Mouse (Mus musculus) heart, adult 18-20 months (tissue): ENCODE measurements at regions not wholly inside any gene's neighbourhood (a gene's known extent, or its start where the extent isn't known, plus 50 kb on each side); places are given as distances from the start of the nearest gene placed in this dataset.
A peak's percentile ranks its signal among the peaks of the same experiment; 100 is the strongest.

ENCODE experiments used
- DNase-seq, 2 experiments: peaks; one replicate each; pipeline ENCODE4 v3.0.0; 2021 to 2022; ENCODE audit warnings: mixed read lengths in 1 of 2

DNA sequence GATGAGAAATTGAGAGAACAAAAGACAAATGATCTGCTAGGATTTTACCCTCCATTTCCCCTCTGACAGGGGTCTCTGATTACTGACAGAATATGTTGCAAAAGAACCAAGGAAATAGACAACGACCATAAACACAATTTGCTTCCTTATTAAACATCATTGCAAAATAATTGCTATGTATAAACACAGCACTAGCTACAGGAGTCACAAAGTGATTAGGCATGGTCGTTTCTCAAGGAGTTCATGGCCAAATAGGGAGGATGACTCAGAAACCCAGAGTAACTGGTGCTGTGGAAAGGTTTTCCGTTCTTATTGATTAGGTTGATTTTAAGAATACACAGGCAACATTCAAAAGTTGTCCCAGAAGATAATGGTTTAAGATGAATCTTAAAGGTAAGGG is 180.4 kb downstream of the Gm12728 start:
- no peak for DNase-seq

DNA sequence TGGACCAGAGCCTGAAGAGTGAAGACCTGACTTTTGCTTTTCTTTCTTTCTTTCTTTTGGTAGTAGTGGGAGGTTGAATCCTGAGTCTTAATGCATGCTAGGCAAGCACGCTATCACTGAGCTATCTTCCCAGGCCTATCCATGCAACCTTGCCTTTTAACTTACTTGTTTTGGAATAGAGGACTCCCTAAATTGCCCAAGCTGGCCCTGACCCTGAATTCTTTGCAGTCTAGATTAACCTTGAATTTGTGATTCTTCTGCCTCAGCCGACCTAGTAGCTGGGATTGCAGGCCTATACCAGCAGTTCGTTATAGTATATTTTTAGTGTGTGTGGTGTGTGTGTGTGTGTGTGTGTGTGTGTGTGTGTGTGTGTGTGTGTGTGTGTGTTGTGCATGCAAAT is 183.1 kb downstream of the Gm12728 start:
- no peak for DNase-seq

DNA sequence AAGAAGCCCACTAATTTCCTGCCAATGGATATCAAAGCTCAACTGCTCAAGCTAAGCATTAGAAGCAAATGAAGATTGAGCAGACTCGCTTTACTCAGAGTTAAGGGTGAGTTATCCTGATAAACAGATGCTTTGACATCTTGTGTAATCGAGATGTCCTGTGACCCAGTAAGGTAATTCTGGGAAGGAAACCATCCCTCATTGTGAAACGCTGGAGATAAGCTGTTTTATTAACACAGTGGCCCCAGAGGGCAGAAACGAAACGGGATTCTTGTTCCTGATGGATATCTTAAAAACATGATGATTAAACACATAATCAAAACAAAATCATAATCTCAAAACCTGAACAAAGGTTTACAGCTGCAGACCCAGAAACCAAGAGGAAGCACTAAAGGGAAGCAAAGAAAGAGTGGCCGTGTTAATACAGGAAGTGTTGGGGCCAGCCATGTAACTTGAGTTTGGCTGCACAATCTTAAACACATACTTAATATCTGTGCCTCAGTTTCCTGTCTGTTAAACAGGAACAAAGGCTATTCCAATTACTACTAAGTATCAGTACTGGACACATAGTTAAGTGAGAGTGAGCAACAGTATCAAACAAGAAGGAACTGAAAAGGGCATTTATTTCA is 184.2 kb downstream of the Gm12728 start:
- DNase-seq = no peak

- DNase-seq = no peak
Measured at GRCm38 (mm10) chr4:105974948-105975347, 185.3 kb downstream of the Gm12728 start.

- no peak for DNase-seq
Measured at GRCm38 (mm10) chr4:105979048-105979447, 189.4 kb downstream of the Gm12728 start.

DNA sequence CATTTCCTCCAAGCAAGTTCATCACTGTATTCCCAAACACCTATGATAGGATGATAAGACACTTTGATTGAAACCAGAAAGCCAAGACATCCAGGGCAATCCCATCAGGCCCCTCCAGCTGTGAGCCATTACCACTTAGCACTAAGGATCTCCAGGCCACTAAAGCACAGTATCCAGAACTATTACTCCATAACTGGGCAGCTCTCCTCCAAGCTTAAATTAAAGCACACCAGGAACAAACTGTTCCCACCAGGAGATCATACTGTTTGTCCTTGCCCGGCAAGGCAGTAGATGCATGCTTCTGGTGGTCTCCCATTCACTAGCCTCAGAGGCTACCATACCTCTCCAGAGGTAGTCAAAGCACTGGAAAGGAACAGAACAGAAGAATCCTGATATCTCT is 193.3 kb downstream of the Gm12728 start:
- DNase-seq = peak; percentile 34 to 61

DNA sequence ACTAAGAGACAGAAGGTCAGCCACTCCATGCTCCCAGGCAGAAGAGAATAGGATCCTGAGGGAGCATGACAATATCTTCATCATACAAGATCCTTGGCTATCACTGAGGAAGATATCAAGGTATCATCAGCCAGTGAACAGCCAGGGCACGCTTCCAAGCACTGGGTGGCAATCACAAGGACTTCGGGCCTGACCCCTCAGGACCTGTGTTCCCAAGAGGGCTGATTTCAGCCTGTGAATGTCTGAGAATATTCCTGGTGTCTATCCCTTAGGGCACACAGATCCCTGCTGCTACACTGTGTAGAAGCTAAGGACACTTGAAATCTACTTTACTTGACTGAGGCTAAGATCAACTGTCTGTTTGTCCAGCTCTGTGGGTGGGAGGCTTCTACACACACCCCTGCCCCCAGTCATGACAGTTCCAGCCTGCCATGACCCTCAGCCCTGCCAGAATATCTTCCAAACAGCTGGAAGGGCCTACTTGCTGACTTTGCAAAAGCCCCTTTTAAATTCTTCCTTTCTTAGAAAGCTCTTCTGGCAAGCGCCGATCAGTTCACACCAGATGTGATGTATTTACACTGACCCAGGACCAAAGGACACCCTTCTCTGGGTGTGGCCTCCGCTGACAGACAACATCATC is 198.4 kb downstream of the Gm12728 start:
- DNase-seq = no peak

DNA sequence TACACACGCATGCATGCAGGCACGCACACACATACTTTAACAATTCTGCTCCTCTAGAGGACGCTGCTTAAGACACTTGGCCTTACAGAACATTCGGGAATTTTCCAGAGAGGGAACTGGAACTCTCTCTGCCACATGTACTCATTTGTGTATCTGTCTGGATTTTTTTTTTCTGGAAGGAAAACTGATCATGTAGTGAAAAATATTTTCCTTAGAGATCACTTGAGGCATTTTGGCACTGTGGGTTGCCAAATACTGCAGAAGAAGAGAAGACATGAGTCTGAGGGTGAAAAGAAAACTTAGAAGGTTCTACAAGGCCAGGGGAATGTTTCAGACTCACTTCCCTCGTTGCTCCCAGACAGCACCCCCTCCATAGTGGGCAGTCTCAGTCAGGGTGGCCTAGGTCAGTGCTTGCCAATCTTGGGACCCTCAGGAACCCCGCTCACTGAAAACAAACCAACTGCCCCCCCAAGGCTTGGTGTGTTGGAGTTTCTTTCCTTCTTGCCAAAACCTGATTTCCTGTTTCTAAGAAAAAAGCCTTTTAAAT is 203.0 kb downstream of the Gm12728 start:
- peak; percentile 54 to 58 for DNase-seq

DNA sequence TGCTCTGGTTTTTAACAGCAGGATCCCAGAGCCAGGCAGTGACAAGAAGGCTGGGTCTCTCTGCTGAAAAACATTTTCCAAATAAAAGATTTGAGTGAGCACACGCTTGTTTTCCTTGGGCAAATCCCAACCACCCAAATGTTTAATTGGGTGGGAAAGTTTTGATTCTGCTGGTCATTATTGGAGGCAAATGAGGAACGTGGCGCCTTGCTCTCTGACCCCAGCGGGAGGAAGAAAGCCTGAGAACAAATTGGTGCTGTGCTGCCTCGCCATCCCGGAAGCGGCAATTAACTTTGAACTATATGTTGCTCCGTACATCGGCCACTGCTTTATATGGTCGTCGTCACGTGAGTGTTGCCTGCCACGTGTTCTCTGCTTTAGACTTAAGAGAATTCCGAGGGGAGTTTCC is 204.7 kb downstream of the Gm12728 start:
- DNase-seq = peak; percentile 70 to 82

- no peak for DNase-seq
Measured at GRCm38 (mm10) chr4:105996060-105996459, 206.4 kb downstream of the Gm12728 start.

DNA sequence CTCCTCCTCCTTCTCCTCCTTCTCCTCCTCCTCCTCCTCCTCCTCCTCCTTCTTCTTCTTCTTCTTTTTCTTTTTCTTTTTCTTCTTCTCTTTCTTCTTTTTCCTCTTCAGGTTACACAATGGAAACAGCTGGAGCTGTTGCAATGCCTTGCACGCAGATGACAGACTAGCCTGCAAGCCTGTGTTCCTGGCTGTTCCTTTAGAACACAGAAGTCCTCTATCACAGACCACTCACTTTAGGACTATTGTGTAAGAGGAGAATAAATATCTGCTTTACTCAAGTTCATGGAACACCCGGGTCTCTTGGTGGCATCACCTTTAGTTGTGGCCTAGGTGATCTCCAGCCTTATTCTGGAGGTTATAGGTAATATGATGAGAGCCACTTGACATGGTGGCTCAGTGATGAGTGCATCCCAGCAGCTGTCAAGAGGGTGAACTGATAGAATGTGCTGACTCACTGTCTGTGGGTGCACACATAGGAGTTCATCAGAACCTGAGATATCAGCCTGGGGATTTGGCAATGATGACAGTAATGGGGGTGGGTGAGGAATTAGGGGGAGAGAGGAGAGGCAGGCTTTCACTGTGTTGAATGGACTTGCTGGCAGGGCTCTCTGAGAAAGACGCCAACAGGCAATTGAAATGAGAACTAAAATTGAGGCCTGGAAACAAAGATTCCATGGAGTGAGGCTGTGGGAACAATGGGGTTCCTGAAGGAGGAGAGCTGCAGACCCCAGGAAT is 207.4 kb downstream of the Gm12728 start:
- peak; percentile 36 to 51 for DNase-seq

DNA sequence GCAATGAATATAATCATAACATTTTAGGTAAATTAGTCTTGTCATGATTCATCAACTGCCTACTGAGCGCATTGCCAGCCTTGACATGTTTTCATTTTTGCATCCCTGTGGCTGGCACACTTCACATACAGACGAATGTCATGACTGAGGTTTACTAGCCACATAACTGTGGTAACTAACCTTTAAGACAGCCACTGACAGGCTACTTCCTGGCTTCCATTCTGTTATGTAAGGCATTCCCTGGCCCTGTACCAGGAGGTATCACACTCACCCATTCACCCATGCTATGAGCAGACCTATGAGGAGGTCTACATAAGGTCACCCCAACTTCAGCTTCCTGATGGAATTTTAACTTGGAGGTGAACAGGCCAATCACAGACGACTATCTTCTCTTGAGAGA is 212.8 kb downstream of the Gm12728 start:
- no peak for DNase-seq

GRCm38 (mm10) chr4:106005936-106006335 is 216.3 kb downstream of the Gm12728 start:
- no peak for DNase-seq

GRCm38 (mm10) chr4:106007334-106008190 is 217.9 kb downstream of the Gm12728 start:
- DNase-seq = no peak

DNA sequence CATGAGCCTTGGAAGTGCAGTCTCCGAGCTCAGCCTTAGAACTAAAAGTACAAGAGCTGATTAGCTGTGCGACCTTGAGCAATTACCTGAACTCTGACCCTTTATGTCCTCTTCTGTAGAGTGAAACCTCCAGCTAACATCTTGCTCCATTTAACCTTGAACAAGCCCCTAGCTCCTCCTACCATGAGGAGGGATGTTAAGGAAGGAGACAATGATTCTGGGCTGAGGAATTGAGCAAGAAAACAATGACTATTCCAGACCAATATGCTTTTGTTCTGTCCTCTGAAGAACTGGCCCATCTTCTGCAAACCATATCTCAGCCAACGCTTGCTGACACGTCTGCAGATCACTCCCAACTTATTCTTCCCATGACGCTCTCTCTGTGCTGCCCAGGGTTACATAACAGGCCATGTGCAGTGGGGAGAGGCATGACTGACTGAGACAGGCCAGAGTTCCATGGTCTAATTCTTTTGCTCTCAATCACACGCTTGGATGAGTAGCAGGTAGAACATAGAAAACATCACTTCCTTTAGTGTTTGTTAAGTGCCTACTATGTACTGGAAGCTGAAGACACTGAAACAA is 227.5 kb downstream of the Gm12728 start:
- DNase-seq = peak in 1 of 2 experiments; percentile 17

GRCm38 (mm10) chr4:106018936-106019335 is 229.3 kb downstream of the Gm12728 start:
- DNase-seq = no peak

GRCm38 (mm10) chr4:106020338-106020737 is 230.7 kb downstream of the Gm12728 start:
- no peak for DNase-seq

- DNase-seq = no peak
Measured at GRCm38 (mm10) chr4:106024591-106024990, 234.9 kb downstream of the Gm12728 start.

DNA sequence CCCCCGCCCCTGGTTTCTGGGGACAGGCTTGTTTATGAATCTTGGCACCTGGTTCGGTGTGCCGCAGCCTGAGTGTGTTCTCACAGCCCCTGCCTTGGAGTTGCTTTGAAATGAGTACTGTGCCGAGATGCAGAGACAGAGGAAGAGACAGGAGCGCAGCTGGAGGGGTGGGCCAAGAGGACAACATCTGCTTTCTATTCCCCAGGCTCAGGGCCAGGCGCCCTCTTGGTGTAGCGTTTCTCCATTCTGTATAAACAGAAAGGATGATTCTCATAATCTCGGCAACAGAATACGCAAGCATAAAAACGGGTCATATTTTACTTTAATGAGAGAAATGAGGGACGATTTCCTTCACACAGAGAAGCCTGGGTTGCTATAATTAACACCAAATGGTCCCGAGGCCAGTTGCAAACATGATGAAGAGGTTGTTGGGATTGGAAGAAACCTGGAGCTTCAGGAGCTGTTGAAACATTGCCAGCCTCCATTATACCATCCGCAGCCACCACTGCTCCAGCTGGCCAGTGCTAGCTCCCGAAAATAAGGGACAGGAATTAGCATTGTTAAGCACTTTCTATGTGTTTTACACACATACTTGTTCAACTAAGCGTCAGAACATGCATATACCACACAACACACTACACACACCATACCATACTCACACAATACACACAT is 236.4 kb downstream of the Gm12728 start:
- peak in 1 of 2 experiments; percentile 7 for DNase-seq

- DNase-seq = no peak
Measured at GRCm38 (mm10) chr4:106040376-106040775, 250.7 kb downstream of the Gm12728 start.

DNA sequence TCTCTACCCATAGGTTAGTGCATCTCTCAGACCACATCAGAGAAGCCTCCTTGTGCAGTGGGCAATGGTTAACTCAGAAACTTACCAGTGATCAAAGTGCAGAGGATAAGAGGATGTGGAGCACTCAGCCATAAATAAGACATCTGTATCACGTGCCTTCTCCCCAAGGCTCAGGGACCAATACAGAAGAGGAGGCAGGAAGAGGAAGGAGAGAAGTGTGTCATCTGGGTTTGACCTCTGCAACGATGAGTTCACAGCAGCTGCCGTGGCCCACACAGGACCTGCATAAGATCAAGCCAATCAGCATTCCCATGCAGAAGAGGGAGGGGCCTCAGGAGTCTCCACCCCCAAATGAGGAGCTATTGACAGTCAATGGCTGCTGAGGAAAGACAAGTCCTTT is 252.8 kb downstream of the Gm12728 start:
- no peak for DNase-seq
